8 mouse cellular contexts compared by ENCODE assay signal in genomic region chr15:99818321-99819108, GRCm38 (mm10). TPM values are rescaled to one million over a fixed set of nuclear protein-coding genes. Genes with fewer than 3 reads are reported as not detected.
DNase-seq lines count a peak whose midpoint lies in the region; ATAC-seq lines count a peak whose summit lies in the region.

No protein-coding gene starts in this region.

- 0 out of 2 replicates have a peak, but pooled peaks cover 2% of the 10 kb centered on the region for H3K9me3 ChIP-seq in embryonic facial prominence, embryonic 11.5 days (replicated peaks; ENCODE audit: control insufficient read depth, low read length)
- H3K9me3 ChIP-seq in heart, embryonic 13.5 days, result no peaks in the 10 kb centered on the region
- H3K9me3 ChIP-seq in kidney, embryonic 16.5 days (ENCODE audit: low read length), result no peaks in the 10 kb centered on the region; the same call in 1 of the 2 replicates

- ATAC-seq in embryonic facial prominence, embryonic 11.5 days (replicated peaks; ENCODE audit: insufficient number of reproducible peaks, low FRiP score, low TSS enrichment, low read depth), result peak; percentile 87
- ATAC-seq in heart, embryonic 13.5 days (ENCODE audit: extremely low read depth, insufficient number of reproducible peaks, low FRiP score, low TSS enrichment), result no peak
- peak; percentile 72 for ATAC-seq in kidney, embryonic 16.5 days (ENCODE audit: low FRiP score, low TSS enrichment)

- H3K9ac ChIP-seq in embryonic facial prominence, embryonic 11.5 days (replicated peaks; ENCODE audit: low read length), result peak overlapping the region; percentile 78
- peak overlapping the region; percentile 86 for H3K9ac ChIP-seq in heart, embryonic 13.5 days
- peak overlapping the region; percentile 65 for H3K9ac ChIP-seq in kidney, embryonic 16.5 days (replicated peaks; ENCODE audit: low read length)

- DNase-seq in adrenal gland, postnatal 14 days, result peak; percentile 49
- no peak for DNase-seq in adrenal gland, adult 18-20 months (ENCODE audit: low spot score in 2 of 2)
- peak; percentile 98 for DNase-seq in embryonic facial prominence, embryonic 11.5 days (ENCODE audit: low spot score)
- peak; percentile 38 for DNase-seq in lung, postnatal 25 days (ENCODE audit: low spot score)
- no peak for DNase-seq in thymus, postnatal 10 days (ENCODE audit: low spot score in 2 of 2)
- no peak for DNase-seq in retina, embryonic 14.5 days (ENCODE audit: low spot score)

- H3K27me3 ChIP-seq in embryonic facial prominence, embryonic 11.5 days (ENCODE audit: control insufficient read depth, insufficient read depth, low read length), result no peaks in the 10 kb centered on the region
- H3K27me3 ChIP-seq in heart, embryonic 13.5 days (replicated peaks), result no peaks in the 10 kb centered on the region
- no peaks in the 10 kb centered on the region for H3K27me3 ChIP-seq in kidney, embryonic 16.5 days (ENCODE audit: insufficient read depth, low read length)

- peak overlapping the region; percentile 97 for H3K27ac ChIP-seq in embryonic facial prominence, embryonic 11.5 days (replicated peaks; ENCODE audit: low read depth, low read length)
- H3K27ac ChIP-seq in heart, embryonic 13.5 days (replicated peaks), result peak overlapping the region; percentile 96
- H3K27ac ChIP-seq in kidney, embryonic 16.5 days (ENCODE audit: low read length), result peak overlapping the region; percentile 95

- peak overlapping the region; percentile 64 for H3K4me2 ChIP-seq in embryonic facial prominence, embryonic 11.5 days (ENCODE audit: low read depth, low read length)
- peak overlapping the region; percentile 77 for H3K4me2 ChIP-seq in heart, embryonic 13.5 days
- H3K4me2 ChIP-seq in kidney, embryonic 16.5 days (replicated peaks; ENCODE audit: low read depth, low read length), result peak overlapping the region; percentile 53

- peaks cover 3% of the 10 kb centered on the region for H3K36me3 ChIP-seq in embryonic facial prominence, embryonic 11.5 days (replicated peaks; ENCODE audit: control insufficient read depth, insufficient read depth, low read depth, low read length)
- peaks cover 25% of the 10 kb centered on the region for H3K36me3 ChIP-seq in heart, embryonic 13.5 days
- H3K36me3 ChIP-seq in kidney, embryonic 16.5 days (ENCODE audit: insufficient read depth, low read length), result peaks cover 19% of the 10 kb centered on the region

- H3K4me3 ChIP-seq in embryonic facial prominence, embryonic 11.5 days (ENCODE audit: low read depth, low read length), result peak overlapping the region; percentile 64
- peak overlapping the region; percentile 57 for H3K4me3 ChIP-seq in heart, embryonic 13.5 days
- peak overlapping the region; percentile 49 for H3K4me3 ChIP-seq in kidney, embryonic 16.5 days (ENCODE audit: low read length)

- 7% methylated on average over 13 of the region's 13 CpGs for WGBS in embryonic facial prominence, embryonic 11.5 days
- 13% methylated on average over 13 of the region's 13 CpGs for WGBS in heart, embryonic 13.5 days
- WGBS in kidney, embryonic 16.5 days, result 5% methylated on average over 13 of the region's 13 CpGs

- no peaks in the 10 kb centered on the region for H3K4me1 ChIP-seq in embryonic facial prominence, embryonic 11.5 days (ENCODE audit: control insufficient read depth, insufficient read depth, low read length)
- peaks cover 40% of the 10 kb centered on the region for H3K4me1 ChIP-seq in heart, embryonic 13.5 days
- H3K4me1 ChIP-seq in kidney, embryonic 16.5 days (ENCODE audit: insufficient read depth, low read length), result 0 out of 2 replicates have a peak, but pooled peaks cover 7% of the 10 kb centered on the region

RNA-seq across cellular contexts. Expression of gene Cers5, which starts 45.8 kb away (rescaled TPM):
- total RNA-seq in adrenal gland, postnatal 14 days (2021), result 40.9 and 42.7 TPM in 2 replicates
- total RNA-seq in adrenal gland, adult 18-20 months (2021), result 10 to 100 TPM; 40.8 to 53.7 TPM
- 64.6 and 70.2 TPM in 2 replicates for polyA plus RNA-seq in embryonic facial prominence, embryonic 11.5 days (2014; fragmentation: Nextera tagmentation; extraction: Ambion mirVana)
- 51.6 and 54.7 TPM in 2 replicates for polyA plus RNA-seq in heart, embryonic 13.5 days (2015; fragmentation: Nextera tagmentation; extraction: Ambion mirVana)
- 86.2 and 87.2 TPM in 2 replicates for polyA plus RNA-seq in kidney, embryonic 16.5 days (2015; fragmentation: Nextera tagmentation; extraction: Ambion mirVana)

RNA-seq across cellular contexts. Expression of gene Lima1, which starts 56.7 kb away (rescaled TPM):
- 37.4 and 39.9 TPM in 2 replicates for total RNA-seq in adrenal gland, postnatal 14 days (2021)
- total RNA-seq in adrenal gland, adult 18-20 months (2021), result 10 to 100 TPM; 35.4 to 39.9 TPM
- 75.3 and 80.8 TPM in 2 replicates for polyA plus RNA-seq in embryonic facial prominence, embryonic 11.5 days (2014; fragmentation: Nextera tagmentation; extraction: Ambion mirVana)
- 17.6 and 17.8 TPM in 2 replicates for polyA plus RNA-seq in heart, embryonic 13.5 days (2015; fragmentation: Nextera tagmentation; extraction: Ambion mirVana)
- polyA plus RNA-seq in kidney, embryonic 16.5 days (2015; fragmentation: Nextera tagmentation; extraction: Ambion mirVana), result 54.7 and 62.1 TPM in 2 replicates

Comparison
In these comparisons a context has a peak if more than half of its experiments do, and no peak if none do; other contexts are left out.
1. DNase-seq: peak in adrenal gland, postnatal 14 days (single experiment), embryonic facial prominence, embryonic 11.5 days (single experiment) and lung, postnatal 25 days (single experiment); none in adrenal gland, adult 18-20 months (0 of 2), thymus, postnatal 10 days (0 of 2) and retina, embryonic 14.5 days (single experiment).
2. Peak in every context shown above with its lines, with median percentiles within 50 percentile points of each other: H3K27ac ChIP-seq, H3K4me2 ChIP-seq, H3K4me3 ChIP-seq and H3K9ac ChIP-seq.